Mouse (Mus musculus) frontal cortex, postnatal 25 days (tissue): ENCODE results near the gene Chil1.

Source experiments
- DNase-seq, 2 experiments: peaks; one replicate each; pipeline ENCODE4 v3.0.0; 2022; ENCODE audit warnings: low spot score in 2 of 2

Chil1 gene

GRCm38 (mm10) chr1:134182025-134182424 is at the start of gene Chil1:
TSS of gene Chil1 (plus strand) at chr1:134182176.
- DNase-seq, result no peak

GRCm38 (mm10) chr1:134133316-134133715 is 48.7 kb upstream of the Chil1 start:
- DNase-seq, result no peak

DNA sequence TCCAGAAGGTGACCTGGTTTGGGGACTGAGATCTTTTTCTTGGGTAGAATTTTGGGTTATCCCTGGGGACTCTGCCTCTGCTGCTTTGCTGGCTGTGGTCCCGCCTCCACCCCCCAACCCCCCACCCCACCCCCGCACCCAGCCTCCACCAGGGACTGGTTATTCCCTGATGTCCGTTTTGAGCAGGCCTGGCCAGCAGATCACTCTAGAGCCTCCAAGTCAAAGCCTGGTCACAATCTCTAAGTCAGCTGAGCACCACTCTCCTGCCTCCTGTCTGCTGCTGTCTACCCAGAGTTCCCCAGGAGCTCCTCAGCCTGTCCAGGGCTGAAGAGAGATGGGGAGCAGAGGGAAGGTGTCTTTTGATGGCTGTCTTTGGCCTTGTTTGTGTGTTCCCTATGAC is 45.6 kb upstream of the Chil1 start:
- DNase-seq, result no peak

GRCm38 (mm10) chr1:134138424-134138823 is 43.6 kb upstream of the Chil1 start:
- DNase-seq, result no peak

- DNase-seq, result no peak
Measured at GRCm38 (mm10) chr1:134142363-134142794, 39.6 kb upstream of the Chil1 start.

GRCm38 (mm10) chr1:134146066-134146465 is 35.9 kb upstream of the Chil1 start:
- peak; percentile 32 to 40 for DNase-seq

DNA sequence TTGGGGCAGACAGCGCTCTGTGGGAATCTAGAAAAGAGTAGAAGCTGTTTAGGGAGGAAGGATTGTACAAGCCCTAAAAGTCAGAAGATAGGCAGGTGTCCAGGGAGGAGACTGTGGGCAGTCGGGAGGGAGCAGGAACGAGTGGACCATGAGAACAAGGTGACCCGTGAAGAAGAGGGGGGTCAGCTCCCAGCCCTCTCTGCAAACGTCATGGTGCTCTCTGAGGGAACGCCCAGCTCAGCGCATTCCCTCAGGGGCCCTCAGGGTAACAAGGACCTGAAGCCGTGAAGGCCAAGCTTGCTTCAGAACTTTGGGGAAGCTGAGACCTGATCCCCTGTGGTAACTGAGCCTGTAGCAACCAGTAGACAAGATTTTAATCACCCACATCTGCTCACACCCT is 31.9 kb upstream of the Chil1 start:
- no peak for DNase-seq

DNA sequence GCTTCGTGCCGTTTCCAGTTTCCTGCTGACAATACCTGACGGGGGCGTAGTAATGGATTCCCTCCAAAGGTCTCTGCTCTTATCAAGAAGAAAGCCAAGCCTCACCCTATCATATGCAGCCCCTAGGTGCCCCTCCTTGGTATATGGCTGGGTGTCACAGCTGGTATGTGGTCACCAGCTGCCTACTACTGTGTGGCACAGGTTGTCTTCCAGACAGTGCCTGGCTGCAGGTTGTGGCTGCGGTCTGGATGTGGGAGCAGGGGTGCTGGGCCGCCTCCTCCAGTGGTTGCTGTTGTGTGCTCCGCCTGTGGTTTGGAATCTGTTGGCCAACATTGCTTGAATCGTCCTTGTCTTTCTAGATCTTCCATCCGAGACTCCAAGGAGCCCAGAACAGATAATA is 31.2 kb upstream of the Chil1 start:
- DNase-seq, result no peak

DNA sequence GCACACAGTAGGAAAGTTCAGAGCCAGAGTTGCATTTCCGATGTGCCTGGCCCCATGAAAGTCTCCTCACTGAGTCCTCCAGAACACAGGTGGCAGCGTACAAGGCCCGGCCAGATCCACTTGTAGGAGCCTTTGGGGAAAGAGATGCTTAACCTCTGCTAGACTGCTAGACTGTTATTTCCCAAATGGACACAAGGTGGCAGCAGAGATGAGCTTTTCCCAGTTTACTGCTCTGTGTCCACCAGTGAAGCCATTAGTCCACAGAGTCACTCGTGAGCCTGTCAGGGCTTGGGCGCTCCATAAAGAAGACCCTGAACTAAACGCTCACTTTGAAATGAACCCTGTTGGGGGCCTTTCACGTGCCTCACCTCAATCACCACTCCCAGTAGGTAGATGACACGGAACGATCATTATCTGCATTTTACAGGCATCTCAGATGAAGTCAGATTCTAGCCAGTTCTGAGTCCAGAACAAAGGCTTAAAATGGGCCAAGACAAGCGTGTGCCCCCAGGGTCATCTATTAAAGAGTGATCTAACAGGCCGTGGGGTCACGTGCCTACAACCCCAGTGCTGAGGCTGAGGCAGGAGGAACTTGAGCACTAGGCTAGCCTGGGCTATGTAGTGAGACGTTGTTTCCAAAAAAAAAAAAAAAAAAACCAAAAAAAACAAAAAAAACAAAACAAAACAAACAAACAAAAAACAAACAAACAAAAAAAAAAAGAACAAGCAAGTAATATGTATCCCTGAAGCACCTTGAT is 30.1 kb upstream of the Chil1 start:
- peak; percentile 58 to 81 for DNase-seq

GRCm38 (mm10) chr1:134152626-134153590 is 29.1 kb upstream of the Chil1 start:
- DNase-seq, result no peak

DNA sequence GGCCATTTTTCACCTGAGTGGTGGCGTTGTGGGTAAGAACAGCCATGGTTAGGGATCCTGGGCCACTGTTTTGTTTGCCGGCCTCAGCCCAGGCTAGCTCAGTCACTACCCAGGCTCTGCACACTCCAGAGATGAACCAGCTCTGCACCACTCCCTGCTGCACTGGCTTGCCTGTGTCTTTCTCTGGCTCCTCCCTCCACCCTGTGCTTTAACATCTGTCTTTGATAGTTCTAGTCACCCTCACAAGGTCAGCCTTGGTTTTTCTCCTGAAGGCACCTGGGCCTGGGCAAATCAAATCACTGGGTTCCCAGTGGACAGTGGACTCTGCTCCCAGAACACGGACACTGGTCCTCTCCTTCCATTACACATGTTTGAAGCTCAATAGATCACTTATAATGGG is 27.9 kb upstream of the Chil1 start:
- DNase-seq, result no peak

DNA sequence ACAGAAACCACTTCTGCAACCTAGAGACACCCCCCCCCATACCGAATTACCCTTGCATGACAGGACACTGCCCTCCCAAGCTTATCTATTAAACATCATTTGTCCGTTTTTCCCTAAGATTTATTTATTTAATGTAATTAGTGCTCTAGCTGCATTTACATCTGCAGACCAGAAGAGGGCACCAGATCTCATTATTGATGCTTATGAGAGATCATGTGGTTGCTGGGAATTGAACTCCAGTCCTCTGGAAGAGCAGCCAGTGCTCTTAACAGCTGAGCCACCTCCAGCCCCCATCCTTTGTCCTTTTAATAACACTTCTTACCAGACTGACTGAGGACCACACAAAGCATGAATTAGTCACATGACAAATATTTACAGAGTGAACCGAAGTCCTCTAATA is 27.3 kb upstream of the Chil1 start:
- DNase-seq, result no peak

GRCm38 (mm10) chr1:134160404-134160803 is 21.6 kb upstream of the Chil1 start:
- DNase-seq, result no peak

DNA sequence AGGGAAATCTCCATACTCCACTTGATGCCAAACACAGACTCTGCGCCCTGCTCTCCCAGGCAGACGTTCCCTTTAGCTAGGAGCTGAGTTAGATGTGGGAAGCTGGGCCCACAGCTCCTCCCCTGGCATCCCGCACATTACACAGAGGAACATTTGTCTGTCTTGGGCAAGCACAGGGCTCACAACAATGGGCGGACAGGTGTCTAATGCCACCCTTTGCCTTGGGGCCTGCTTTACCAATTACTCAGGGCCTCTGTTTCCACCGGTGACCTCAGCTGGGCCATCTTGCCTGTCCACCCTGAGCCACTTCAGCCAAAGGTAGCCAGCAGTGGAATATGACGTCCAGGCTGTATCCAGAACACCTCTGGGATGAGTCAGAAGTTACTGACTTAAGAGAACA is 20.6 kb upstream of the Chil1 start:
- no peak for DNase-seq

GRCm38 (mm10) chr1:134162510-134163225 is 19.3 kb upstream of the Chil1 start:
- no peak for DNase-seq

GRCm38 (mm10) chr1:134163476-134163875 is 18.5 kb upstream of the Chil1 start:
- DNase-seq, result no peak

- no peak for DNase-seq
Measured at GRCm38 (mm10) chr1:134164454-134164853, 17.5 kb upstream of the Chil1 start.

DNA sequence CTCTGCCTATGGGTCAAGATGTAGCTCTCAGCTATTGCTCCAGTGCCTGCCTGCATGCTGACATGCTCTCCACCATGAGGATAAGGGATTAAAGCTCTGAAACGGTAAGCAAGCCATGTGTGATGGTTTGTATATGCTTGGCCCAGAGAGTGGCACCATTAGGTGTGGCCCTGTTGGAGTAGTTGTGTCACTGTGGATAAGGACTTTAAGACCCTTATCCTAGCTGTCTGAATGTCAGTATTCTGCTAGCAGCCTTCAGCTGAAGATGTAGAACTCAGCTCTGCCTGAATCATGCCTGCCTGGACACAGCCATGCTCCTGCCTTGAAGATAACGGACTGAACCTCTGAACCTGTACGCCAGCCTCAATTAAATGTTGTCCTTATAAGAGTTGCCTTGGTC is 15.4 kb upstream of the Chil1 start:
- DNase-seq, result no peak

DNA sequence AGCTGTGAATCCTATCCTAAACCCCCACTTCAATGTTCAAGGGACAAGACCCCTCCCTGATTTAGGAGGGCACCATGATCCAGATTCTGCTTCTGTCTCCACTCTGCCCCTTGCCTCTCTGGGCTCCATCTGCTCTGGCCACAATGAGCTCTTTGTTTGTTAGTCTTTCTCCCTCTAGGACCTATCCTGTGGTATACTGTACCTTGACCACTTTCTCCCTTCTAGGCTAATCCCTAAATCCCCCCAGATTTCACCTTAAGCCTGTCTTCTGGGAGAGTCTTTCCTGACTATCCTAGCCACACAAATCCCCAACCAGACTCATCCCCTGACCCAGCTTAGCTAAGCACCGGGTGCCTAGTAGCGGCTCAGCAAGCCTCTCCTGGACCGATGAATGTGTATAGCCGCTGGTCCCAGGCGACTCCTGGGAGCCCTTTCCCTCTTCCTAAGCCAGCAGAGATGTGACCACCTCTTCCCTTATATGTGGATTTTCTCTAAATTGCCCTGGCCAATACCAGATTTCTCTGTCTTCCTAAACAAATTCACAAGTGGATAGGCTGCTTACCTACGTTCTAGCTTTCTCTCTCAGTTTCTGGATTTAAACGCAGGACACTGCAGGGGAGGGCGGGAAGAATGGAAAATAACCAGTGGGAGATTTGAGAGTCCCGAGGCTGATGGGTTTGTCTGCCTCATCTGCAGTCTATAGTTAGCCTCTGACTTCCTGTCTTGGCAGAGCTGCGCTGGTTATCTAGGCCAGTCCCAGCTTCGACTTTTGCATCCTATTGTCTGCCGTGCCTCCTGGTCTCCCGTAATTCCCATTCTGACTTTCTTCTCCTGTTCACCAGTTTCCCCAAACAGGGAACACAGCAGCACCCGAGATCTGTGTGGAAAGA is 14.3 kb upstream of the Chil1 start:
- no peak for DNase-seq

- no peak for DNase-seq
Measured at GRCm38 (mm10) chr1:134168567-134168966, 13.4 kb upstream of the Chil1 start.
